Mouse (Mus musculus) hindbrain, embryonic 11.5 days (tissue): ENCODE results near the gene Nmbr. TPM values are rescaled to one million over a fixed set of nuclear protein-coding genes. Genes with fewer than 3 reads are reported as not detected.

ENCODE experiments used
- ATAC-seq: fragments of 200-750 bp; cut with Nextera tagmentation; 2 replicates; pipeline ENCODE4 v1.8.0; 2017; ENCODE audit warnings: mild to moderate bottlenecking, moderate TSS enrichment, moderate library complexity; ENCODE audit not compliant: low FRiP score
- DNase-seq: peaks from one replicate; pipeline ENCODE4 v3.0.0-alpha.2; 2015; ENCODE audit warnings: low spot score
- H3K27ac ChIP-seq: fragments of 300-500 bp; sonication (generic); 2 replicates; pipeline ENCODE4 v1.5.1; 2014; ENCODE audit warnings: mild to moderate bottlenecking, low read depth, low read length
- H3K27me3 ChIP-seq: fragments of 300-500 bp; sonication (generic); 2 replicates; pipeline ENCODE4 v1.6.1; 2014; ENCODE audit warnings: mild to moderate bottlenecking, low read length, moderate library complexity, mixed read lengths; ENCODE audit not compliant: control insufficient read depth, insufficient read depth
- H3K36me3 ChIP-seq: fragments of 300-500 bp; sonication (generic); 2 replicates; pipeline ENCODE4 v1.6.1; 2014; ENCODE audit warnings: mild to moderate bottlenecking, low read length, moderate library complexity, mixed read lengths; ENCODE audit not compliant: control insufficient read depth, insufficient read depth
- H3K4me1 ChIP-seq: fragments of 300-500 bp; sonication (generic); replicated peaks from 2 replicates; pipeline ENCODE4 v1.6.1; 2014; ENCODE audit warnings: low read length, mixed read lengths; ENCODE audit not compliant: control insufficient read depth, insufficient read depth
- H3K4me2 ChIP-seq: fragments of 300-500 bp; sonication (generic); replicated peaks from 2 replicates; pipeline ENCODE4 v1.6.1; 2014; ENCODE audit warnings: mild to moderate bottlenecking, low read depth, low read length
- H3K4me3 ChIP-seq: fragments of 300-500 bp; sonication (generic); 2 replicates; pipeline ENCODE4 v1.5.1; 2014; ENCODE audit warnings: low read depth, low read length
- H3K9ac ChIP-seq: fragments of 300-500 bp; sonication (generic); 2 replicates; pipeline ENCODE4 v1.6.1; 2014; ENCODE audit warnings: low read depth, low read length
- H3K9me3 ChIP-seq: fragments of 300-500 bp; sonication (generic); 2 replicates; pipeline ENCODE4 v1.6.1; 2016; ENCODE audit warnings: low read length; ENCODE audit not compliant: control insufficient read depth
- WGBS: fragments of 180-500 bp; shearing (Covaris S2); extraction: QIAGEN DNeasy Blood & Tissue Kit; methylation state at CpG from one replicate; pipeline ENCODE4 v1.1.7; 2014; 5-methylcytosine and 5-hydroxymethylcytosine counted together
- polyA plus RNA-seq: library from polyadenylated mRNA; unstranded; fragments of >200 nt; fragmentation: Nextera tagmentation; extraction: Ambion mirVana; gene quantifications from 2 replicates; pipeline ENCODE4 v1.2.1, GENCODE M21; 2014

The Nmbr gene
- polyA plus RNA-seq = 0.56 and 0.77 TPM in 2 replicates

DNA sequence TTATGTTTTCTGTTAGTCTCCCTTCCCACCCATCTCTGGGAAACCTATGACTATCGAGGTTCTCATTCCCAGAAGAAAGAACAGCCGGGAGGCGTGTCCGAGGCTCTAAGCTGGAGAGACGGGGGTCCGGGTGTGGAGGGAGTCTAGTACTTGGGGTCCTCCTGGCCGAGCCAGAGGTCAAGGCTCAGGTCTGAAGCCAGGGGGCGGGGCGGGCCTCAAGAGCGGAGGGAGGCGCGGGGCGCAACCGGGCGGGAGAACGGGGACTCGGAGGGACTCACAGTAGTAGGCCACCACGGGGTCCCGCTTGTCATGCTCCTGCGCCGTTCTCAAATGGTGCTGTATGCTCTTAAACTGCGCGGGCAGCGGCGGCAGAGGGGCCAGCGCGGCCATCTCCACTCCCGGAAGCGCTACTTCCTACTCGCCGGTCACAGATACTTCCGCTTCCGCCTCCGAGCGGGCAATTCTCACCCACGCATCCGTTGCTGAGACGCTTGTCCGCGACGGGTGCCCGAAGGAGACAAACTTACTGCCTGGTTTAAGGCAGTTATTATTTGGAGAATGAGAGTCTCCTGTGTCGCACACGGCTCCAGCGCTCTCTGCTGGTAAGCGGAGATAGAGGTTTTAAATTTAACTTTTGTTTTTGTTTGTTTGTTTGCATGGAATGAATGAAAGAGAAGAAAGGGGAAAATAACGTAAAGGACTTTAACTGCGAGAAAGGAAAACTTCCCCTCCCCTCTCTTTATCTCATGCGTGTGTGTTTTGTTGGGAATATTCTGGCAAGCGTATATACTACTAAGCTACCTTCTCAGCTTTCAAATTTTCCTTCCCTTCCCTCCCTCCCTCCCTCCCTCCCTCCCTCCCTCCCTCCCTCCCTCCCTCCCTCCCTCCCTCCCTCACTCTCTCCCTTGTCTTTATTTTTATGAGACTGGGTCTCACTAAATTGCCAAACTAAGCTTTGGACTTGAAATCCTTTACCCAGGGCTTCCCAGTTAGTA, at the start of gene Nmbr, which contains the start of gene Vta1:
TSS of gene Nmbr (plus strand) at position 520 of the 995 bp plus-strand sequence.
TSS of gene Vta1 (minus strand) at position 489 of the 995 bp plus-strand sequence.
- Histone ChIP-seq H3K9ac (peak within 1 kb of the TSS; percentile 75), H3K9me3 (no peaks in the 10 kb centered on the region), H3K27ac (peak within 1 kb of the TSS; percentile 85), H3K27me3 (no peaks in the 10 kb centered on the region), H3K4me2 (peak within 1 kb of the TSS; percentile 50), H3K4me3 (peak within 1 kb of the TSS; percentile 85), H3K36me3 (no peaks in the 10 kb centered on the region), H3K4me1 (no peaks in the 10 kb centered on the region)
- WGBS = under 1% methylated on average over 50 of the region's 50 CpGs
- peak; percentile 92 for DNase-seq
- peak; percentile 93 for ATAC-seq

GRCm38 (mm10) chr10:14660875-14661274, 44.5 kb upstream of the Nmbr start:
- DNase-seq = no peak
- no peaks in the 10 kb centered on the region for H3K9me3 ChIP-seq
- no peak for ATAC-seq
- H3K4me1 ChIP-seq = no peaks in the 10 kb centered on the region
- 0 out of 2 replicates have a peak, but pooled peaks cover 2% of the 10 kb centered on the region for H3K36me3 ChIP-seq
- no peak overlapping the region for H3K4me2 ChIP-seq
- WGBS = 77% methylated on average over 2 of the region's 2 CpGs
- H3K9ac ChIP-seq = no peak overlapping the region
- H3K4me3 ChIP-seq = no peak overlapping the region
- H3K27ac ChIP-seq = no peak overlapping the region
- no peaks in the 10 kb centered on the region for H3K27me3 ChIP-seq

DNA sequence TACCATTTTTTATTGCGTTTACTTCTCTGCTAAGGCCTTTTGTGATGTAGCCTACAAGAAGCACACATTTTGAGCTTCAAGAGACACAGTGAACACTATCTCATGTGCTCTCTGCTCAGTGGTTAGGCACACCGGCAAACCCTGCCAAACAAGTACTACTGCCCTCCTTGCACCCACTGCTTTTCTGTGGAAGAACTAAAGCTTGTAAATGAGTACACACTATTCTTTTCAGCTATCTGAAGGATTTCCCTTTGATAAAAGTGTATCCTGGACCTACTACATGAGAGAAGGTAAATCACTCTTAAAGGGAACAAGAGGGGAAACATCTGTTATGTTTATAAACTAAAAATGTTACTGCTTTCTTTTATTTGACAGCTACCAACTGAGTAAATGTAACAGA, 39.2 kb upstream of the Nmbr start:
- no peak for DNase-seq
- WGBS = 92% methylated on average over 2 of the region's 2 CpGs
- H3K9ac ChIP-seq = no peak overlapping the region

GRCm38 (mm10) chr10:14685663-14686062, 19.7 kb upstream of the Nmbr start:
- no peak overlapping the region for H3K27ac ChIP-seq
- H3K27me3 ChIP-seq = no peaks in the 10 kb centered on the region
- H3K36me3 ChIP-seq = no peaks in the 10 kb centered on the region
- no peaks in the 10 kb centered on the region for H3K9me3 ChIP-seq
- H3K9ac ChIP-seq = no peak overlapping the region
- DNase-seq = no peak
- no peak overlapping the region for H3K4me3 ChIP-seq
- ATAC-seq = no peak
- WGBS = 98% methylated on average over 1 of the region's 1 CpGs
- H3K4me1 ChIP-seq = no peaks in the 10 kb centered on the region
- no peak overlapping the region for H3K4me2 ChIP-seq

More for the DNA sequence above, 39.2 kb upstream of the Nmbr start:
- no peaks in the 10 kb centered on the region for H3K9me3 ChIP-seq
- 0 out of 2 replicates have a peak, but pooled peaks cover 5% of the 10 kb centered on the region for H3K36me3 ChIP-seq
- H3K27me3 ChIP-seq = no peaks in the 10 kb centered on the region
- H3K4me3 ChIP-seq = no peak overlapping the region
- no peak overlapping the region for H3K4me2 ChIP-seq
- H3K27ac ChIP-seq = no peak overlapping the region
- no peak for ATAC-seq
- no peaks in the 10 kb centered on the region for H3K4me1 ChIP-seq

DNA sequence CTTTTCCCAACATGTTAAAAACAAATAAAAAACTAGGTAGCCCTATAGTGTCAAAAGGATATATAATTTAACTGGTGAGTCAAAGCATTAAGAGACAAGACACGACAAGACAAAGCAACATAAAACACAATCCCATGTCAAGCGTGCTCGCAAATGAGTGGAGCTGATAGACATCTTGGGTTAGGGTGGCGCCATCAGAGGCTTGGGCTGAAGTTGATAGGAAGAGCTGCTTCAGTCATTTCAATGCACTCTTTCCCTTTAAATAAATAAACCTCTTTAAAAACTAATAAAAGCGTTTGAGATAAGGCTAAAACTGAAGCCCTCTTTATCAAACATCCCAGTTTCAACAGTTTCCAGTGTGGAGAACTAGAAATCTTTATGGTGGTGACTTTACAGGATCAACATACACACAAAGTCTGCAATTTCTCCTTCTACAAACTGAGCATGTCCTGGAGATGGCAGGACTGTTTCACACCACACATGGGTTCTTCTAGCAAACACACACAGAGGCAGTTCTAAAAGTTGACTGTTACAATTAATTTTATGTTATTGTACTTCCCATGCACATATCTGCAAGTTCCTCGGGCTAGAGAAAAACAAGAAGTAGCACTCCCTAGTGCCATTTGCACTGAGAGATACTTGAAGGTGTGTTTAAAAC, 16.5 kb upstream of the Nmbr start:
- H3K9ac ChIP-seq = no peak overlapping the region
- ATAC-seq = no peak
- no peak overlapping the region for H3K4me3 ChIP-seq
- no peaks in the 10 kb centered on the region for H3K9me3 ChIP-seq
- no peaks in the 10 kb centered on the region for H3K27me3 ChIP-seq
- no peak overlapping the region for H3K27ac ChIP-seq
- H3K36me3 ChIP-seq = no peaks in the 10 kb centered on the region
- no peaks in the 10 kb centered on the region for H3K4me1 ChIP-seq
- H3K4me2 ChIP-seq = no peak overlapping the region
- WGBS = 96% methylated on average over 6 of the region's 6 CpGs
- no peak for DNase-seq

GRCm38 (mm10) chr10:14690349-14690748, 15.0 kb upstream of the Nmbr start:
- no peak for ATAC-seq
- Histone ChIP-seq H3K27me3 (no peaks in the 10 kb centered on the region), H3K4me1 (no peaks in the 10 kb centered on the region), H3K9ac (no peak overlapping the region), H3K4me2 (no peak overlapping the region), H3K9me3 (no peaks in the 10 kb centered on the region), H3K27ac (no peak overlapping the region), H3K36me3 (no peaks in the 10 kb centered on the region), H3K4me3 (no peak overlapping the region)
- DNase-seq = no peak
- WGBS = 69% methylated on average over 3 of the region's 3 CpGs

- Histone ChIP-seq H3K4me1 (no peaks in the 10 kb centered on the region), H3K9ac (no peak overlapping the region), H3K27ac (no peak overlapping the region), H3K9me3 (no peaks in the 10 kb centered on the region), H3K27me3 (no peaks in the 10 kb centered on the region), H3K36me3 (no peaks in the 10 kb centered on the region), H3K4me2 (peak overlapping the region; percentile 50), H3K4me3 (no peak overlapping the region)
- ATAC-seq = peak; percentile 13; the same call in 1 of the 2 replicates
- DNase-seq = peak; percentile 22
- 36% methylated on average over 1 of the region's 1 CpGs for WGBS
Observed at GRCm38 (mm10) chr10:14703239-14703638, 2.2 kb upstream of the Nmbr start.

GRCm38 (mm10) chr10:14703830-14704420, 1.5 kb upstream of the Nmbr start:
- H3K27ac ChIP-seq = peak overlapping the region; percentile 72
- WGBS = 47% methylated on average over 4 of the region's 4 CpGs
- ATAC-seq = peak; percentile 45; the same call in 1 of the 2 replicates

More at GRCm38 (mm10) chr10:14703830-14704420, 1.5 kb upstream of the Nmbr start:
- no peaks in the 10 kb centered on the region for H3K36me3 ChIP-seq
- no peaks in the 10 kb centered on the region for H3K27me3 ChIP-seq
- H3K4me1 ChIP-seq = no peaks in the 10 kb centered on the region
- peak overlapping the region; percentile 85 for H3K4me3 ChIP-seq
- peak; percentile 17 for DNase-seq
- H3K4me2 ChIP-seq = peak overlapping the region; percentile 50
- H3K9ac ChIP-seq = peak overlapping the region; percentile 28; the same call in 1 of the 2 replicates
- no peaks in the 10 kb centered on the region for H3K9me3 ChIP-seq
